Mouse (Mus musculus): ENCODE data around the gene Adam10. TPM values are rescaled to one million over a fixed set of nuclear protein-coding genes. Genes with fewer than 3 reads are reported as not detected.

The Adam10 gene
- 10 to 100 TPM; 86.9 to 87.0 TPM for total RNA-seq (2023)

DNA sequence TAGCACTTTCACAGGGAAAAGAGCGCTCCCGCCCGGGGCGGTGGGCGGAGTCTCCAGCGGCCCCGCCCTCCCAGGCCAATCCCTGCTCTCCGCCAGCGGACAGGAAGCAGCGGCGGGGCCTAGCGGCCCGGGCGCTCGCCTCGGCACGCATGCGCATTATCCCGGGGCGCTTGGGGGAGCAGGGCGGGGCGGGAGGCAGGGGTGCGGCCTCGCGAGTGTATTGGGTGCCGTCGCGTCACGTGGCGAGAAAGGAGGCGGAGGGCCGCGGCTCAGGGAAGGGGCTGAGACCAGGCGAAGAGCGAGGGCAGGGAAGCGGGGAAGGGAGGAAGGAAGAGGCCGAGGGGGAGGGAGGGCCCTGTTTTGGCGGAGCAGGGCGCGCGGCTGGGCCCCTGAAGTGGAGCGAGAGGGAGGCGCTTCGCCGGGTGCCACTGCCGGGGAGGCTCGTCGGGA, at the start of gene Adam10:
Gene Adam10 (plus strand): TSS at position 316 of the 450 bp plus-strand sequence.

DNA sequence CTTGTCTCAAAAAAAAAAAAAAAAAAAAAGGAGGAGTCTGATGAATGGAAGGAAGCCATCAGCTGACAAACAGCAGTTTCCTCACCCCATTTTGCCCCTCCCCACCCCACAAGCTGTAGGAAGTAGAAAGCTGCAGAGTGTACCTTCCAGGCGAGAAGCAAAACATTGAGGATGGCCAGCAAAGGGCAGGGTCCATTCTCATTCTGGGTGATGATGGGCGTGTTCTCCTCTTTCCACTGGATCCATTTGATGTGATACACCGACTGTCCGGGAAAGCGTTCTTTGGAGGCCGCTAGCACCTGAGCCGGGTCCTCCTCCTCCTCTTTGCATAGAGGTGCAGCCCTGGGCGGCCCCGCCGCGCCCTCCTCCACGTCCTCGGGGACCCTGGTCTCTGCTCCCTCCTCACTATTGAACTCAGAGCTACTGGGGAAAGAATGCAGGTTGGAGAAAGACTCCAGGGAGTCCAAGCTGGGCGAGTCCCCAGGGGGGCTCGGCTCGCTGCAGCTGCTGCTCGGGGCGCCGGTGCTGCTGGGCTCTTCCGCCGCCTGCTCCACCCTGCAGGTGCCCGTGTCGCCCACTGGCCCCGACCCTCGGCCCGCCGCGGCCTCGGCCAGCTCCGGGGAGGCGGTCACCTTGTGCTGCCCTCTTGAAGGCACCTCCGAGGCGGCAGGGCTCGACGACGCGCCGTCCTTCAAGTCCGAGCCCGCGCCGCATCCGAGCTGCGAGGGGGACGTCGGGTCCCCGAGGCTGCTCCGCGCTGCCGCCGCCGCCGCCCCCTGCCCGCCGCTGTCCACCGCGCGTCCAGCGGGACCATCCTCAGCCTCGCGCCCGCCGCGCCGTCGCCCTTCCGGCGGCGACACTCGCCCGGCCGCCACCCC, 22.4 kb upstream of the Adam10 start, which contains the start of gene Gm10642:
Gene Gm10642 (plus strand): TSS at position 122 of the 878 bp plus-strand sequence.

DNA sequence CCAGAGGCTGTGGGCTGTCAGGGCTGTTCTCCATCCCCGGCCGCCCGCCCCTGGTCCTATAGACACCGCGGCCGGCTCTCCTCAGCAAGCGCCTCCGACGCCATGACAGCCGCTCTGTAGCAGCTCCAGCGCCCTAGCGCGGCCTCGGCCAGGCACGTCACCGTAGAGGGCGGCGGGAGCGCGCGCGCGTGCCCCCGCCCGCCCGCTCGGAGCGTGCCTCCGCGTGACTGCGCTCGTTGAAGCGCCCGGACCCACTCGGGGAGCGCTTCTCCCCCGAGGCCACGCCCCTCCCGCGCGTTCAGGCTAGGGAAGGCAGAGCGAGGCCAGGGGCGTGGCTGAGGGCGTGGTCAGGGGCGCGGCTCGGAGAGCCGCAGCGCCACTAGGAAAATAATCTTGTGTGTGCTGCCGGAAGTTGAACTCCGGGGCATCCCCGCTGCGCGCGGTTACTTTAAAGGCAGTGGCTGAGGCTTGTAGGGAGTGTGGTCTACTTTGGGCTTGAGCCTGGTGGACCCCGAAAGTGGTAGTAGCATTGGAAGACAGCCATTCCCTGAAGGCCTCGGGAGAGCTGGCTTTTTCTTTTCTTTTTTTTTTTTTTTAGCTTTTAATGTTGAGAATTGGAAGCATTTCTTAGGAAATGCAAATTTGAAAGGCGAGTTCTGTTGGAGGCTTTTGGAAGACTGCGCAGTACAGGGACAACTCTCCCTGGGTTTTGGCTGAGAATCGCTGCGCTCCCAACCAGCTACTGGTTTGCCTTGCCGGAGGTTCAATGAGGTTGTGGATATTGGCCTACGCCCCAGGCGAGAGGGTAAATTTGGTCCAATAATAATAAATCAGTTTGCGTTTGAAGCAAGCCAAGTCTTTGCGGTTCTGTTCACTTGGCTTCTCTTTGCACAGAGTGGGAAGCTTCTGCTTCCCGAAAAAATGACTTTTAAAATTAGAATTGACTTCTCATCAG, 21.5 kb upstream of the Adam10 start, which contains the start of gene Mindy2:
Gene Mindy2 (minus strand): TSS at position 162 of the 955 bp plus-strand sequence.

Other genes with a start within 250 kb of the Adam10 start
- gene Rnf111, start 175.3 kb upstream of the Adam10 start, total RNA-seq (2023), result 10 to 100 TPM; 61.3 to 67.6 TPM
- gene Sltm, start 136.2 kb upstream of the Adam10 start, total RNA-seq (2023), result 10 to 100 TPM; 39.9 to 41.2 TPM
- gene Gm10642, start 22.7 kb upstream of the Adam10 start, total RNA-seq (2023), result 1 to 10 TPM; 2.7 to 3.4 TPM
- 10 to 100 TPM; 32.9 to 37.8 TPM for gene Mindy2, start 21.8 kb upstream of the Adam10 start, total RNA-seq (2023)

Data from neutrophil, adult 83 days (primary cell).